Comparison of ENCODE assay signal across 27 mouse cellular contexts in genomic region chr2:47075225-47075624, GRCm38 (mm10).
"Had no signal": no experiment of that assay in that cellular context is flagged by ENCODE, and none has a peak within 500 bp of the region (broad histone marks: within the 10 kb centered on the region; RNA-seq: fewer than 3 reads in every experiment).

No protein-coding gene starts in this region.

- H3K4me3 ChIP-seq: limb, embryonic 10.5 days; limb, embryonic 12.5 days; limb, embryonic 13.5 days; limb, embryonic 15.5 days; liver, embryonic 12.5 days; liver, embryonic 13.5 days; liver, embryonic 15.5 days; lung, embryonic 15.5 days; megakaryocyte, embryonic 14.5 days; midbrain, embryonic 10.5 days; midbrain, embryonic 12.5 days; midbrain, embryonic 13.5 days; midbrain, embryonic 15.5 days; myocyte had no signal

- H3K9ac ChIP-seq: limb, embryonic 12.5 days; limb, embryonic 13.5 days; limb, embryonic 15.5 days; liver, embryonic 12.5 days; liver, embryonic 13.5 days; liver, embryonic 14.5 days; liver, embryonic 15.5 days; liver, postnatal 0 days; lung, embryonic 14.5 days; lung, embryonic 15.5 days; midbrain, embryonic 12.5 days; midbrain, embryonic 13.5 days; midbrain, embryonic 15.5 days had no signal

- H3K9me3 ChIP-seq: limb, embryonic 10.5 days; limb, embryonic 12.5 days; limb, embryonic 13.5 days; limb, embryonic 15.5 days; liver, embryonic 12.5 days; liver, embryonic 13.5 days; liver, embryonic 15.5 days; lung, embryonic 15.5 days; megakaryocyte, embryonic 14.5 days; midbrain, embryonic 10.5 days; midbrain, embryonic 12.5 days; midbrain, embryonic 13.5 days; midbrain, embryonic 15.5 days had no signal

- H3K27me3 ChIP-seq: limb, embryonic 12.5 days; limb, embryonic 13.5 days; limb, embryonic 15.5 days; liver, embryonic 12.5 days; liver, embryonic 13.5 days; liver, embryonic 15.5 days; lung, embryonic 15.5 days; megakaryocyte, embryonic 14.5 days; midbrain, embryonic 12.5 days; midbrain, embryonic 13.5 days; midbrain, embryonic 15.5 days had no signal

- H3K27ac ChIP-seq: limb, embryonic 10.5 days; limb, embryonic 12.5 days; limb, embryonic 13.5 days; limb, embryonic 15.5 days; liver, embryonic 12.5 days; liver, embryonic 13.5 days; liver, embryonic 14.5 days; liver, embryonic 15.5 days; lung, embryonic 15.5 days; macrophage; midbrain, embryonic 10.5 days; midbrain, embryonic 12.5 days; midbrain, embryonic 13.5 days; midbrain, embryonic 15.5 days had no signal

- DNase-seq: left cerebral cortex, postnatal 4 days; liver; liver, embryonic 13.5 days; liver, postnatal 0 days; lung, adult 18-20 months; lung, adult 2 months; lung, embryonic 14.5 days; lung, postnatal 10 days; lung, postnatal 14 days; lung, postnatal 36 days; lung, postnatal 4 days; midbrain, embryonic 14.5 days had no signal

- H3K36me3 ChIP-seq: limb, embryonic 10.5 days; limb, embryonic 12.5 days; limb, embryonic 13.5 days; limb, embryonic 15.5 days; liver, embryonic 12.5 days; liver, embryonic 13.5 days; liver, embryonic 15.5 days; lung, embryonic 15.5 days; midbrain, embryonic 10.5 days; midbrain, embryonic 12.5 days; midbrain, embryonic 13.5 days; midbrain, embryonic 15.5 days had no signal

- H3K4me1 ChIP-seq: limb, embryonic 10.5 days; limb, embryonic 12.5 days; limb, embryonic 13.5 days; limb, embryonic 15.5 days; liver, embryonic 12.5 days; liver, embryonic 13.5 days; liver, embryonic 15.5 days; lung, embryonic 15.5 days; megakaryocyte, embryonic 14.5 days; midbrain, embryonic 10.5 days; midbrain, embryonic 12.5 days; midbrain, embryonic 13.5 days; midbrain, embryonic 15.5 days had no signal
